Mouse (Mus musculus) kidney, postnatal 10 days (tissue): ENCODE results near the gene Gm42906.

Source experiments
- DNase-seq: peaks from one replicate; pipeline ENCODE4 v3.0.0; 2021; ENCODE audit warnings: mixed read lengths

Gene Gm42906

GRCm38 (mm10) chr5:151428113-151428756, at the start of gene Gm42906:
Gene Gm42906 (minus strand): TSS chr5:151428163.
- DNase-seq: no peak

DNA sequence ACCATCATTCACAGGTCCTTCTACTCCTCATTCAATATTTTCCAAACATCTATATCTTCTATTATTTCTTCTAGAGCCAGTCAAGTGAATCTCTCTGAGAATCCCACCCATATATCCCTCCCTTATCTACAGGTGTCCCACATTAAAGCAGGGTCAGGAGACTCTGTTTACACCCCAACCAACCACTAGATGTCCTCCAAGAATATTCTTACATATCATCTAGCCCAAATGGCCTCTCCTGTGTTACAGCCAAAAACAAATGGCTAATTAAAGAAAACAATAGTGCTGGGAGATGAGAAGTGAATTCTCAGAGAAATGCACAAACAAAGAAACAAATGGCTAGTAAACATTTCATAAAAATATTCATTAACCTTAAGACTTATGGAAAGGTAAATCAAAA, 17.7 kb upstream of the Gm42906 start:
- DNase-seq: no peak

DNA sequence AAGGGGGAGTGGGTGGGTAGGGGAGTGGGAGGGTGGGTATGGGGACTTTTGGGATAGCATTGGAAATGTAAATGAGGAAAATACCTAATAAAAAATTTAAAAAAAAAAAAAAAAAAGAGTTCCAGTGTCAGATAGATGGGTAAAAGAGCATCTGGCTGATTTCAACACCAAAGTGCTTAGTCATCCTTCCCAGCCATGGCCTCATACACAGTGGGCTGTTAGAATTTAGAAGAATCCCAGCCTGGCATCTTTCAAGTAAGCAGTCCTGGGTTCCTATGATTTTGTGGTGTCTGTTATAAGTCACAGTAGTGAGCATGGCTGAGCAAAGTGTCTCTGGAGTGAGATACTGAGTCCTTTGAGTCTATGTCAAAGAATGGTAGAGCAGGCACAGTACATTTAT, 7.1 kb upstream of the Gm42906 start:
- no peak for DNase-seq

DNA sequence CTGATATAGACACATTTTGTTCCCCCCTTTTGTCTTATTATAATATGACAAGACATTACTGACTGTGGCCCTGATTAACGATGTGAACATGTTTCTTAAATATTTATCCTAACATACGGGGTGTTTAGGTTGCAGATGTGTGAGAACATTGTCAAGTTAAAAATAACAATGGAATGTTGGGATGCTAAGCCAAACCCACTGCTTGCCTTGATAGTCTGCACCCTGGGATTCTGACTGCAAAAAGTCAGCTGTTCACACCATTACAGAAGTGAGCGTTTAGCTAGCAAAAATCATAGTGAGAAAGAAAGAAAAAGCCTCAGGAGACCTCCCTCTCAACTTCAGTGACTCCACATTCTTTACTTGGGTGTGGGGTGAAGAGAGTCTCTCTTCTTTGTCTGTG, 1.5 kb downstream of the Gm42906 start:
- no peak for DNase-seq

DNA sequence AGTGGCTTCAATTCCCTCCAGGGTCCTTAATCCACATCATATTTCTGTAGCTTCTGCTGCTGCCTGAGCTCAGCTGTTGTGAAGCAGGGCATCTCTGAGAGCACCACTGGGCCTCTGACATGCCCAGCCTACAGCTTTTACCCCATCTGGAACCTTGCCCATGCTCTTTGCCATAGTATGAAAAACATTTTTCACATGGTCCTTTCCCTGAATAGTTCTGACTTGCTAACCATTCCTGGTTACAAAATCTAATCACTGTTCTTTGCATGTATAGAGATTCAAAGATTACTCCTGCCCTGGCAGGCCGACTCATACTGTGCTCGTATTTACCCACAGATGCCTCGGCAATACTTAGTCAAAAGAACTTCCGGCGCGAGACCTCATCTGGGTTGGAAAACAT, 5.3 kb downstream of the Gm42906 start:
- no peak for DNase-seq

- DNase-seq: peak; percentile 17
These were observed 6.1 kb downstream of the Gm42906 start for GRCm38 (mm10) chr5:151421859-151422258.

GRCm38 (mm10) chr5:151418551-151418950, 9.4 kb downstream of the Gm42906 start:
- DNase-seq: no peak

DNA sequence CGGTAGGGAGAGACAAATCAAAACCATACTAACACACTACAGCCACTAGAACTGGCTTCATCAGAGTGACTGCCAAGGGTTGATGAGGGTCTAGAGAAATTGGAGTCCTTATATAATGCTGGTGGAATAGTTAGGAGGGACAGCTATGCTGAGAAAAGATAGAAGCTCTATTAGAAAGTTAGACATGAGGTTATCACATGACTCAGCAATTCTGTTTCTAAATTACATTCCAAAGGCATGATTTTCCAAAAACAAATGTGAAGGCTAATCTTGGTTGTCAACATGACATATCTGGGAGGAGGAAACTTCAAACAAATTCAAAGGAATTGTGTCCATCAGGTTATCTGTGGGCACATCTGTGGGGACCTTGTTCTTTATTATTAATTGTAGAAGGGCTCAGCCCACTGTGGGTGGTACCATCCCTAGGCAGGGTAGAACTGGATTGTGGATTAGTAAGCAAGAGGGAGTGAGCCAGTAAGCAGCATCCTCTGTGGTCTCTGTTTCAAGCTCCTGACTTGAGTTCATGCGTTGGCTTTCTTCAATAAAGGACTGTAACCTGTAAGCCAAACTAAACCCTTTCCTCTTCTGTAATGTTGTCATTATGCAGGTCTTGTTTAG, 10.4 kb downstream of the Gm42906 start:
- DNase-seq: no peak

DNA sequence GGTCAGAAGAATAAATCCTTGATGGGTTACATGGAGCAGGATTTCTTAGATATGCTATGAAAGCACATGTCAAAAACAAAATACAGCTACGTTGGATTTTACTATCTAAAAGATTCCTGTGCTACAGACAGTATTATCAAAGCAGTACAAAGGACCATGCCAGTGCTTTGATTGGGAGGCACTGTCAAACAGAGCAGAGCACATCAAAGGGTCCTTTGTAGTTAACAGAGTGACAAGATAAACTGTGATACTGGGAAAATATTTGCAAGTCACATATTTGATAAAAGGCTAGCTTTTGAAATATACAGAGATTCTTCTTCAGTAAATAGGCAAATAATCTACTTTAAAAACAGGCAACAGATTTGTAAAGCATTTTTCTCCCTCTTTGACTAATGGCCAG, 11.0 kb downstream of the Gm42906 start:
- DNase-seq: no peak

GRCm38 (mm10) chr5:151413617-151414016, 14.3 kb downstream of the Gm42906 start:
- DNase-seq: no peak

- DNase-seq: peak; percentile 16
These were observed 15.1 kb downstream of the Gm42906 start for GRCm38 (mm10) chr5:151412666-151413463.

- no peak for DNase-seq
These were observed 18.0 kb downstream of the Gm42906 start for GRCm38 (mm10) chr5:151410006-151410405.

GRCm38 (mm10) chr5:151409282-151409681, 18.7 kb downstream of the Gm42906 start:
- DNase-seq: no peak

- DNase-seq: no peak
These were observed 19.7 kb downstream of the Gm42906 start for GRCm38 (mm10) chr5:151408124-151408900.

- no peak for DNase-seq
These were observed 20.5 kb downstream of the Gm42906 start for GRCm38 (mm10) chr5:151407493-151407892.

DNA sequence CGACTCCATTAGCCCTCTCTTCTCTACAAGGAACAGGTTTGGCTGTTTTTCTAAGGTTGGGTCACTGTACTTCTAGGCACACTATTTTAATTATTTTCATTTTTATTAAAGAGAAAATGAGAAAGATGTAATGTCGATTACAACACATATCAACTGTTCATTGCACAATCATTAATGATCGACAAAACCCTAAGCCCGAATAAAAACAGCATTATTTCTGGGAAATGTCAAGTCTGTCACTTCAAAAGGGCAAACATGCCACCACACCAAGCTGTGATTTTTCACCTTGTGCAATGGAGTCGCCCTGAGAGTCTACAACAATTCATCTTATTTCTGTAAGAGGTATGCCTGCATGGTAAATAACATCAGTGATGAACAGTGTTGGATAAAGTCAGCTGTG, 21.7 kb downstream of the Gm42906 start:
- DNase-seq: no peak

DNA sequence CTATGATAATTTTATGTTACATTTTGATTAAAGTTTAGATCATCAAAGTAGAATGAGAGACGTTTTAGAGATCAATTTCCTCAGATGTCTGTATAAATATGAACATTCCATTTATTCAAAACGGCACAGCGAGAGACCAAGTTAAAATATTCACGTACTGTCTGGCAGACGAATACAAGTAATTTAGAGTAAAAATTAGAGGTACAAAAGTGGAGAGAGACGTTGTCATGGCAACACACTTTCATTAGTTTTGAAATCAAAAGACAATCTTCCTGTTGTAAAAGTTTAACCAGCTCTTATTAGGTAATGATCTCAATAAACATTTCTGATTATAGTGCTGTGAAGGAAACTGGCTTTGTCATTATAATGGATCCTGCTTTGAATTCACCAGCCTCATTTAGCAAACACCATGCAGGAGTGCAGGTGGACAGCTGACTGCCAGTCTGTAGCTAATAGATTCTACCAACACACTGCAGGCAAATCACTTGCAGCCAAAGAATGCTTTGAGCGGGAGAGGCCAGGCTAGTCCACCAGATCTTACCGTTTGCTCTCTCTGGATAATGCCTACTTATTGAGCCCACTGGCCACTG, 22.6 kb downstream of the Gm42906 start:
- DNase-seq: no peak

- DNase-seq: no peak
These were observed 24.4 kb downstream of the Gm42906 start for GRCm38 (mm10) chr5:151403586-151403985.

GRCm38 (mm10) chr5:151400557-151400944, 27.4 kb downstream of the Gm42906 start:
- DNase-seq: no peak

DNA sequence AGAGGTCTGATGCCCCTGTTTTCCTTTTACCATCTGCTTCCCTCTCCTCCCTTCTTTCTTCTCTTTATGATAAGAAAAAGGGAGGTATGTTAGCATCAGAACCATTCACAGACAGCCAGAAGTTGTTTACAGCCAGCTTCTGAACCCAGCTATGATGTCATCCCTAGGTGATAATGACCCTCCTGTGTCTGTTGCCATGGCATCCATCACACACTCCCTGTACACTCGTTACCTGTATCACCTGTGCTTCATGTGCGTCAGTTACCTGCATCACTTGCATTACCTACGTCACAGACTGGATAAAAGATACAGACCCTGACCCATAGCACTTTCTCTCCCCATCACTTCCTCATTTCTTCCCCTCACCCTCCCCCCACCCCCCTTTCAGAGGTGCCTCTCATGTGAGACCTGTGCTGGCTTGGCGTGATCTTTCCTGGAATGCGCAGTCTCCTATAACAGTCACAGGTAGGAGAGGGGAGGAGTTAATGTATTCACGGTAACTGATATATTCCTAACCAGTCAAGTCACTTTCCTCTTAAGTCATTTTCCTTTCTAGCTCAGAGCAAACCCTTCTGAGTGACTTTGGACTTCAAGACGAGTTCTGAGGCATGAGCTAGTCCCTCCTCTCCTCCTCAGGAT, 27.9 kb downstream of the Gm42906 start:
- DNase-seq: no peak

GRCm38 (mm10) chr5:151396119-151396518, 31.8 kb downstream of the Gm42906 start:
- DNase-seq: no peak

DNA sequence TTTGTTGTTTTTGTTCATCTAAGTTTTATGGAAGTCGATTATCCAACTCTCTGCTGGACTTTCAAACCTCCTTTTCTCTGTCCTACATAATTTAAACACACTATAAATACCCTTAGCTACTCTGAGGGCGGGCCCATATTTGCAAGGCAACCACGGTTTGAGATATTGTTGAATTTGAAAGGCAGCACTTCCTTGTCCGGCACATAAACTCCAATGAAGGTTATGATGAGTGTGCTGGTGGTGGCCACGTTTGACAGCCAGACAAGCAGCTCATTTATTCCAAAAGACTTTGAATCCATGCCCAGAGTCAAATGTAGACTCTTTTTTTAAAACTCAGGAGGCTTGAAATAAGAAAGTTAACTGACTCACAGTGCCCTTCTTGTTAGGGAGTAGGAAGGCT, 33.3 kb downstream of the Gm42906 start:
- no peak for DNase-seq
